Mouse (Mus musculus): Measurements from ENCODE around the gene Myo6.
A peak's percentile ranks its signal among the peaks of the same experiment; 100 is the strongest.

The Myo6 gene

GRCm38 (mm10) chr9:80306853-80307252, 142.0 kb downstream of the Myo6 start:
- peak; percentile 54 to 60 for DNase-seq

- peak in 1 of 2 experiments; percentile 11 for DNase-seq
Measured at GRCm38 (mm10) chr9:80307629-80308028, 142.8 kb downstream of the Myo6 start.

DNA sequence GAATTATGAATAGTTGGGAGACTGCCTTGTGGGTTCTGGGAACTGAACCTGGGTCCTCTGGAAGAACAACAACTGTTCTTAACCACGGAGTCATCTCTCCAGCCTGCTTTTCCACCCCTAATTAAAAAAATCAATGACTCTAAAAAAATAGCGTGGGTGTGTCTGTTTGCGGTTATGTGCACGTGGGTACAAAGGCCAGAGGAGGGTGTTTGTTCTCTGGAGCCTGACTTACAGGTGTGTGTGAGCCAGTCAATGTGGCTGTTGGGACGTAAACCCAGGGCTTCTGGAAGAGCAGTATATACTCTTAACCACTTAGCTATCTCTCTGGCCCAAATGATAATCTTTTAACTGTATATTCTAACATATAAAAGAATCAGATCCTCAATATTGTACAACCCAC, 148.8 kb downstream of the Myo6 start:
- no peak for DNase-seq

DNA sequence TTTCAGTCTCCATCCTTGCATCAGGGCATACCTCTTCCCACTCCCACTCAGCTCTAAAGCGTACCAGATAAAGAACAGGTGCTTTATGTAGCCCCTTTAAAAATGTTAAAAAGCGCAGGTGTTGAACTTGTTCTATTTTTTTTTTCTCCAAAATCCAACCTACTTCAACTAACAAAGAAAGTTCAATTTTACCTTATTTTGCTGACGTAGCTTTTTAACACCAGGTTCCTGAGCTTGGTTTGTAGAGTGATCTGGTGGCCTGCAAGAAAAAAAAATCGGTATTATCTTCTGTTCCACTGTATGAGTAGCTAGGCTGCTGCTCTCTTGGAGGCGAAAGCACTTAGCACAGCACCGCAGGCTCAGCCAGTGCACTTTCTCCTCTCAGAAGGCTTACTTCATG, 151.1 kb downstream of the Myo6 start:
- DNase-seq = no peak

DNA sequence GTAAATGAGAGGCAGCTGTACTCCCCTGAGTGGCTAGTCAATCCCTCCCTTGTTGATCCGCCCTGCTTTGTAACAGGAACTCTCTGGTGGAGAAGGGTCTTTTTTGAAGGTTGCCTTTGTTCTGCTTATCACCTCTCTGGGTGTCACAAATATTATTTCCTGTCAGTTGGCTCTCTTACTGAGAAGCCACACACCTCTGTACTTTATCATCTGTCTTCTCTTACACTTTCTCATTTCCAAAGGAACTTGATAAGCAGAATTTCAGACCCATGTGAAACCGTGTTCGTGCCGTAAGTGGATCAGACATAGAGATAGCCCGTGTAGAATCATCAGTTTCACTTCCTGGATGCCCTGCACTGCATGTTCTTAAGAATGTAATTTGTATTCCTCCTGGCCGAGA, 153.2 kb downstream of the Myo6 start:
- DNase-seq = no peak

DNA sequence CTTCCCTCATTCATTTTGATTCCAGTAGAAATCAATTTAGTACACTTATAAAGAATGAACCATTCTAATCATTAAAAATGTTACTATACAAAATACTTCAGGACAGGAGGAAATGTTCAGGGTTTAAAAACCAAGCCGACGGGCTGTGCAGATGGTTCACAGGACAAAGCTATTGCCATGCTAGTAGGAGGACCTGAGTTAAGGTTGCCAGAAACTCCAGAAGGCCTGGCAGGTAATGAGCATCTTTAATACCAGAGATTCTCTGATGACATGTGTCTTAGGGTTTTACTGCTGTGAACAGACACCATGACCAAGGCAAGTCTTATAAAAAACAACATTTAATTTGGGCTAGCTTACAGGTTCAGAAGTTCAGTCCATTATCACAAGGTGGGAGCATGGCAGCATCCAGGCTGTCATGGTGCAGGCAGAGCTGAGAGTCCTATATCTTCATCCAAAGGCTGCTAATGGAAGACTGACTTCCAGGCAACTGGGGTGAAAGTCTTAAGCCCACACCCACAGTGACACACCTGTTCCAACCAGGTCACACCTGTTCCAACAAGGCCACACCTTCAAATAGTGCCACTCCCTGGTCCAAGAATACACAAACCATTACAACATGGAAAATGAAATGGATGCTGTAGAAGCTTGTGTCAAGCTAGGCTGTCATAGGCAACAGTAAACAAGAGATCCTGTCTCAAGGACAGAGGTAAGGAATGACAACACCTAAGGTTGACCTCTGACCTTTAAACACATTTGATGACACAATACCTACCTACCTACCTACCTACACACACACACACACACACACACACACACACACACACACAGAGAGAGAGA, 156.4 kb downstream of the Myo6 start:
- DNase-seq = peak; percentile 63 to 65

DNA sequence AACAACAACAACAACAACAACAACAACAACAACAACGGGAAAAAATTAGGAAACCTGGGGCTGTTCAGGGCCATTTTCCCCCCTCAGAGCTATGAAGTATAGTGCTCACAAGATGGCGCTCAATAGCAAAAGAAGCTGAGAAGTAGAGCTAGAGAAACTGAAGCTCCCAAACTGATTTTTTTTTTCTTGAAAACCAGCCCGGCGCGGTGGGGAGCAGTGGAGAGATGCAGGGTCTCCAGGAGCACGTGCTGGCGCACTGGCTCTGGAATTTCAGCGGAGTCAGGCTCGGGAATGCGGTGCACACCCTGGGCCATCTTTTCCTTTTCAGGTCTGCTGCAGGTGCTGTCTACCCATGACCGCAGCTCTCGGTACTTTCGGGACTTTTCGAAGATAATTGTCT, 167.3 kb downstream of the Myo6 start:
- peak; percentile 84 to 89 for DNase-seq

DNA sequence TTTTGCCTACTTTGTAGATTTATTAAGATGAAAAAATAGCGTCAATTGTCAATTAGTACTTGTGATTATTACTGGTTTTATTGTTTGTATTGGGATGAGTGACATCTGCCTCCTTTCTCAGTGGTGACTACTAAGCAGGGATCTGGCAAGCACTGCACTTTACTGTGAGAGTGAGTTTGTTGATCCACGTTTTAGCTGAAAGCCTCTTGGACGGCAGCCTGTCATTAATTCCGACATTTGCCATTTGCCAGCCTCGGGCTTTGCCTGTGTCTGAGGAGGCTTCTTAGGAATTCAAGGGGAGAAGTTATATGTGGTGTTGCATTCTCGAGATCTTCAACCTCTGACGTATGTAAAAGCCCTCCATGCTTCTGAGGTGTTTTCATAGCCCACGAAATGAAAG, 168.6 kb downstream of the Myo6 start:
- peak; percentile 59 to 66 for DNase-seq

DNA sequence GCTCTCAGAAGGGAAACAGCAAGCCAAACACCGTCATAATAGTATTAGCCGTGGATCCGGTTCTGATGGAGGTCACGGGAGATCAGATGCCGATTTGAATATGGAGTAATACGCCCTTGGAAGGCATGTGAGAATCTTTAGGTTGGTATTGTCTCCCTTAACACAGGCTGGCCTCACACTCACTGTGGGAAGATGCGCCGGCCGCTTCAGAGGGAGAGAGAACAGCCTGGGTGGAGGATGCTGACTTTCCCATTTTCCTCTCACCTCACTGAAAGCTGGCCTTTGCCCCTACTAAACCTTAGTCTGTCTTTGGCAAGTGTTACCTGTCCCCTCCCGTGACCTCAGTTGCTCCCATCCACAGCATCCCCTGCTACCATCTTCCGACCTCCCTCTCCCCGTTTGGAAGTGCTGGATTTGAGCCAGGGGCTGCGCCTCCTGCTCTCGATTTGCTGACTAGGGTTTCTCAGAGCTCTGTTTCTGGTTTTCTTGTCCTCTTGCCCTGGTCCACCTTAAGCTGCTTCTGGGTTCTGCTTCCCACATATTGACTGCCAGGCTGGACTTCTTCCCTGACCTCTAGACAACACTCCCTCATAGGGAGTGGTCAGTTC, 169.3 kb downstream of the Myo6 start:
- DNase-seq = peak; percentile 76

DNA sequence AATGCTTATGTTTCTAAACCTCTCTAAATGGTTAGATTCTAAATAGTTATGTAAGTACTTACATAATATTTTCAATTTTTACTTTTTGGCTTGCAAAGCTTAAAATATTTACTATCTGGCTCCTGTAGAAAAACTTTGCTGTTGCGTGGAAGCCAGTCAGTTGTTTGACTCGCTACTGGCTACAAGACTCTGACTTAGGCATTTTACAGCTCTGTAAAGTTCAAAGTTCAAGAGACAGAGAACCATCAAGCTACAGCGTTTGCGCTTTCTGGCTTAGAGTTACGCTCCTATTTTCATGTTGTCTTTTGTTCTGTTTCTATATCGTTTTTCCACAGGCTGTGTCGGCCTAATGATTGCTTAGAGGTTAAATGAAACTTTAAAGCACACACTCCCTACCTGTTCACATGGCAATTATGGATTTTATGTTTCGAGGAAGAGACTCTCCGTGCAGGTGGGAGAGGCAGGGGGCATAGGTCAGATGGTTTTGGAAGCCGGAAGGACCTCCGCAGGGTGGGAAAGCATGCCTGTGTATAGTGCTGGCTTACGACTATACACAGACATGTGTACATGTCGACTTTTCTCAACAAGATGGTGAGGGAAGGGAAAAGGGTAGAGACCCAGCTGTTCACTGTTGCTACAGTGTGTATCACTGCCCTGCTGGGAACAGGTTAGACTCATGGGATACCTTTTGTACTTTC, 171.0 kb downstream of the Myo6 start:
- no peak for DNase-seq

GRCm38 (mm10) chr9:80338026-80338425, 173.2 kb downstream of the Myo6 start:
- peak in 1 of 2 experiments; percentile 18 for DNase-seq

- DNase-seq = no peak
Measured at GRCm38 (mm10) chr9:80340927-80341326, 176.1 kb downstream of the Myo6 start.

- DNase-seq = no peak
Measured at GRCm38 (mm10) chr9:80341756-80342155, 176.9 kb downstream of the Myo6 start.

- DNase-seq = no peak
Measured at GRCm38 (mm10) chr9:80342520-80342919, 177.7 kb downstream of the Myo6 start.

GRCm38 (mm10) chr9:80344451-80345000, 179.7 kb downstream of the Myo6 start:
- DNase-seq = no peak

DNA sequence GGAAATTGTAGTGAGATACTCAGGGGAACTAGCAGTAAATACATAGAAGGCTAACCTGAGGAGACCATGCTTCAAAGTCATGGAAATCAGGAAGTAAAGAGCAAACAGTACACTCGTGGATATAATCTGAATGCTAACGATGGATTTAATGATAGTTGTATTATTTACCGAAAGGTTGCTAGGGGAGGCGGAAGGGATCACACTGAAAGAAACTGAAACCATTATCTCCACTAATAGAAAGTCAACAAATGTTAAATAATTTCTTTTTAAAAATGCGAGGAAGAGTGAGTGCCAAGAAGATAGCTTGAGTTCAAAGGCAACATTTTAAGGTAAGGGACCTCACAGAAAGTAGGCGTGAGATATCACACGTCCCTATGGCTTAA, 186.5 kb downstream of the Myo6 start:
- no peak for DNase-seq

GRCm38 (mm10) chr9:80351678-80352331, 187.0 kb downstream of the Myo6 start:
- peak; percentile 58 to 65 for DNase-seq

DNA sequence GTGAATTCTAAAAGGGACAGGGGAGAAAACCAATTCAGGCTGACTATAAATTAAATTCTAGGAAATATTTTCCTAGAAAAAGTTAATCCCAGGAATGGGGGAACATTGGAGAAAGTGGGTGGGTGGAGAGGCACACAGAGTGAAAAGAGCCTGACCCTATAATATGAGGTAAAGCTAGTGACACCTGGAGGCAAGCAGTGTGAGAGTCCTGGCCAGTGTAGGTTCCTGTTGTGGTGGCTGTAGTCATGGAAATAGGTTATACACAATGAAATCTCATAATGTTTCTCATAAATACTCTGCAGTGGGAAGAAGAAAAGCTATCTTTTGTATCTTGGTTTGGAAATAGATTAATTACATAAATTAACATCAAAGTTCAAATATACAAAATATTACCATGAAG, 195.2 kb downstream of the Myo6 start:
- no peak for DNase-seq

Measured in cerebellum, postnatal 10 days (tissue).